Mouse (Mus musculus) spleen, postnatal 36 days (tissue): ENCODE results near the gene Stk39.

Experiments
- DNase-seq, 2 experiments: peaks; one replicate each; pipeline ENCODE4 v3.0.0; 2022; ENCODE audit warnings: low spot score in 2 of 2, mixed read lengths in 1 of 2

Gene Stk39

GRCm38 (mm10) chr2:68471759-68472550 lies at the start of gene Stk39:
TSS of gene Stk39 (minus strand) at chr2:68472268.
- DNase-seq = peak; percentile 37 to 50

DNA sequence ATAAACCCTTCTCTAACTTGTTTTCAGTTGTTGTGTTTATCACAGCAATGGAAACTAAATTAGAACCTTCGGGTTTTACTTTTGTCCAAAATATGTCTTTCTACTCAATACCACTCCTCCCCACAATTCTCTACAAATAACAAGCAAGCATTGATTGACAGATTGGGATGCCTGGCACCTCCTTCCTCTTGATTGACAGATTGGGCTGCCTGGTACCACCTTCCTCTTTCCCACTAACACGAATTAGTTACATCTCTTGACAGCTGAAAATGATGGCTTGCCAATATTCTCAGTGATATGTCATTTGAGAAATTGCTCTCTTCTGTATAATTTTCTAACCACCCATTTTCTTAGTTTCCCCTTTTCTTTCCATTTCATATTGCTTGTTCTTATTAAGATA lies 43.3 kb upstream of the Stk39 start:
- no peak for DNase-seq

DNA sequence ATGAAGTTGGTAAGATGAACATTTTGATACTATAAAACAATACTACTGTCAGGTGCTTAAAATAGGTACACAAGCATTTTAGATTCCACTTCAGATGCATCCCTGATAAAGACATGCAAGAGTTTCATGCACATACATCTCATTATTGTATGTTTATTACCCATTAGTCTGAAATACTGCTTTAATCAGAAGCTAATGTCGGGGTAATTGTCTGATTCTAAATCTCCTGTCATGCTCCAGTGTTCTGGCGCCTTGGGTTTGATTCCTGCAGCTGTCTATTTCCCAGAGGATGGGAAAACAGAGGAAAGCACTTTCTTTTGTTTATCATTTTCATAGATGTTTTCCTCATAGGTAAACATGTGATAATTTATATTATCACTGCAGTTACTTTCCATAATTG lies 31.1 kb upstream of the Stk39 start:
- DNase-seq = no peak

DNA sequence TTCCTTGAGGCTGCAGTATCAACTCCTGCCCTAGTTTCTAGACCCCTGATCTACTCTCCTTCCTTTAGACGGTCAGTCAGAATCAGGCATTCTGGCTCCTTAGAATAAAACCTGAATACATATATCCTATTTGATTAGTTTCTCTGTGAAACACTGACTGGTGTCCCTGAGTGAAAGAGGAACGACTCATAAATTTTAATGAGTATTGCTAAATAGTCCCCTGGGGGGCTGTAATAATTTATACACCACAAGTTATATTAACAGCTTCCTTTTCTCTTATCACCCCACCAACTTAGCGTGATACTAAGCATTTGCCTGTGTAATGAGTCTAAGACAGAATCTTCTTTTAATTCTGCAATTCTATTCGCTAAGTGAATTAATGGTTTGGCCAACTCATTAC lies 30.7 kb upstream of the Stk39 start:
- DNase-seq = no peak

- DNase-seq = no peak
Observed at GRCm38 (mm10) chr2:68502236-68502635, 30.2 kb upstream of the Stk39 start.

- DNase-seq = no peak
Observed at GRCm38 (mm10) chr2:68486275-68486674, 14.2 kb upstream of the Stk39 start.

DNA sequence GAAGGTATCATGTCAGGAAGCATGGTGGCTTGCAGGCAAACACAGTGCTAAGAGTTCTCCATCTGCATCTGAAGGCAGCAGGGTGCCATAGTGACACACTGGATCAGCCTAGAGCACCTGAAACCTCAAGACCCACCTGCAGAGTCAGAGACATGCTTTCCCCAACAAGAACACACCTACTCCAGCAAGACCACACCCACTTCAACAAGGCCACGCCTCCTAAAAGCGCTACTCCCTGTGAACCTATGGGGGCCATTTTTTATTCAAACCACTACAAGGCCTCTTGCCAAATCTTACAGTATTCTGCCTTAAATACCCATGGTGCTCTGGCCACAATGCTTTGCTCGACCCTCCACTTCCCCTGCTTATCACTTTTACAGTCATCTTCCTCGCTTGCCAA lies 13.1 kb upstream of the Stk39 start:
- DNase-seq = no peak

- no peak for DNase-seq
Observed at GRCm38 (mm10) chr2:68482896-68483295, 10.8 kb upstream of the Stk39 start.

- no peak for DNase-seq
Observed at GRCm38 (mm10) chr2:68479823-68480222, 7.8 kb upstream of the Stk39 start.

DNA sequence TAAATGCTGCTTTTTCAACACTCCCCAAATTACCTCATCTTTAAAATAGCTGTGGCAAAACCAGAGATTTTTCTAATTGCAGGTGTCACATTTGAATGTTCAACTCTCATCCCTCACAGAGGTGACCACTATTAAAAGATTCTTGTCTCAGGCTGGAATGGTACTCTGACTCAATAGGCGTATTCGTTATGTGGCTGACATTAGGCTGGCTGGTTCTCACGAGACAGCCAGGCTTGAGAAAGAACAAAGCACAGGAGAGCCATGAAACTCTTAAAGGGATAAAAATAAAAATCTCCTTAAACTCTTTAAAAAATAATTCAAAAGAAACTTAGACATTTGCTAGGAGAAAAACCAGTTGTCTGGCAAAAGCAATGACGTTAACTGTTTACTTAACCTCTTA lies 853 bp upstream of the Stk39 start:
- DNase-seq = no peak

- no peak for DNase-seq
Observed at GRCm38 (mm10) chr2:68472551-68472910, 463 bp upstream of the Stk39 start.

GRCm38 (mm10) chr2:68470891-68471758 lies 943 bp downstream of the Stk39 start:
- DNase-seq = peak in 1 of 2 experiments; percentile 7

- no peak for DNase-seq
Observed at GRCm38 (mm10) chr2:68469491-68469890, 2.6 kb downstream of the Stk39 start.

- DNase-seq = no peak
Observed at GRCm38 (mm10) chr2:68468698-68469097, 3.4 kb downstream of the Stk39 start.

GRCm38 (mm10) chr2:68468259-68468658 lies 3.8 kb downstream of the Stk39 start:
- DNase-seq = no peak

DNA sequence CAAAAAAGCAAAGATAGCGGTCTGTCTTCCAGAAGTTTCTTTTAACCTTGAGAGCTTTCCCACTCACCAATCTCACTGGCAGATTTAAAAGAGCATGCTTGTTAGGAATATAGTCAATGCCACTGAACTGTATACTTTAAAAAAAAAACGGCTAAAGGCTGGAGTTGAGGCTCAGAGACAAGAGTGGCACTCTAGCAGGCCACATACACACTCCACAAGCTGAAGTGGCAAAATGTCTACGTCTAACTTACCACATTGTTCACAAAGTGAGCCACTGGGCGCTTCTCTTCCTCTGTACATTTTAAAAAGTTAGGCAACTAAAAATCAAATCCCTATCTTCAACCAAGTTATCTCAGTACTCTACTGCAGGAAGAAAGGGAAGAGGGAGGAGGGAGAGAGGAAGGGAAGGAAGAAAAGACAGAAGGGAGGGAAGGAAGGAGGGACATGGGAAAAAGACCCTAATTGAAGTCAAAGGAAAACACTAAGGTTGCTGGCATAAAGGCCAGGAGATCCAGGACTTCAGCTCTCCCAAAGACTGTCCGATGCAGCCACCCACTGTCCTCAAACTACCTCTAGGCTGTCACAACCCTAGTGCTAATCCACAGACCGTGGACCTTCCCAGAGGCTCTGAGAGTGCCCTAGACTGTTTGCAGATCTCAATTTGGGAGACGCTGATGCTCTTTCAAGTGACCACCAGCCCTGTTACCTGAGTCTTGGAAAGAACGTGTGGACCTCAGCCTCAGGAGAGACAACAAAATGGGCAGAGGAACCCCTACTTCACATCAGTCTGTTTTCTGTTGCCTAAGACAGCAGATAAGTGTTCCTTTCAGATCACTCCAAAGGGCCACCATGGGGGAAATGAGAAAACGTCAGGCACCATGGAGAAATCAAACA lies 4.7 kb downstream of the Stk39 start:
- DNase-seq = no peak

DNA sequence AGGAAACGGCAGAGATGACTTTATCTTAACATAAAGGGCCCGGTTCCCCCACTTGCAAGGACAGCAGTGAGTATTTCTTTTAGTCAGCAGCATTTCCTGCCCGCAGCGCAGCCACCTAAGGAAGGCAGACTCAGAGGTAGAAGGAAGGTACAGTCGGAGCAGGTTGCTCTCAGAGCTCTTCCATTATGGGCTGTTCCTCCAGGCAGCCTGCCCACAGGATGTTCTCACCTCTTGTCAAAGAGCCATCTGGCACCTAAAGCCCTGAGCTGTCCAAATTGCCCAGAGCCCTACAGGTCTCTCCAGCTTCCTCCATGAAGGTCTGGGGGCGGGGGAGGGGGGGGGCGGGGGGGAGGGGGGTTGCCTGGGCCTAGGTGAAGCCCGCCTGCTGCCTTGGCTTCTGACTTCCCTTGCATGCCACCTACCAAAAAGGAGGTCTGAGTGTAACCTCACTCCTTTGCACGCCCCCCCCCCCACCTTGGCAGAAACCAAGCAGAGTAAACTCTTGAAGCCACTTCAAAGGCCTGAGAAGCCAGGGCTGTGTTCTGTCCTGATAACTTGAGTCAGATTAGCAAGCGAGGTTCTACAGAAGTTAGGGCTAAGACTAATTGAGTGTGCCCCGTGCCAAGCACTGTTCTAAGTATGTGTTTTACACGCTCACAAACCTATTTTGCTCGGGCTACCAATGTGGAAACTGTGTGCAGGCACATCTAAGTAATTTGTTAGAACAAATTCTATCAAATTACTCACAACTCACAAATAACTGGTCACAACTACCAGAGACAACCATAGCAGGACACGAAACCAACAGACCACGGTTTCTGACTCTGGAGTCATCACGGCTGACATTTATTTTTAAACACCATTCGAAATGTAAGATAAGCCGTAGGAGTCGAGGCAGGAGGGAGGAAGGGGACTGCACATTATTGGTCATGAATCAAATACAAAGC lies 5.7 kb downstream of the Stk39 start:
- peak; percentile 21 to 40 for DNase-seq

DNA sequence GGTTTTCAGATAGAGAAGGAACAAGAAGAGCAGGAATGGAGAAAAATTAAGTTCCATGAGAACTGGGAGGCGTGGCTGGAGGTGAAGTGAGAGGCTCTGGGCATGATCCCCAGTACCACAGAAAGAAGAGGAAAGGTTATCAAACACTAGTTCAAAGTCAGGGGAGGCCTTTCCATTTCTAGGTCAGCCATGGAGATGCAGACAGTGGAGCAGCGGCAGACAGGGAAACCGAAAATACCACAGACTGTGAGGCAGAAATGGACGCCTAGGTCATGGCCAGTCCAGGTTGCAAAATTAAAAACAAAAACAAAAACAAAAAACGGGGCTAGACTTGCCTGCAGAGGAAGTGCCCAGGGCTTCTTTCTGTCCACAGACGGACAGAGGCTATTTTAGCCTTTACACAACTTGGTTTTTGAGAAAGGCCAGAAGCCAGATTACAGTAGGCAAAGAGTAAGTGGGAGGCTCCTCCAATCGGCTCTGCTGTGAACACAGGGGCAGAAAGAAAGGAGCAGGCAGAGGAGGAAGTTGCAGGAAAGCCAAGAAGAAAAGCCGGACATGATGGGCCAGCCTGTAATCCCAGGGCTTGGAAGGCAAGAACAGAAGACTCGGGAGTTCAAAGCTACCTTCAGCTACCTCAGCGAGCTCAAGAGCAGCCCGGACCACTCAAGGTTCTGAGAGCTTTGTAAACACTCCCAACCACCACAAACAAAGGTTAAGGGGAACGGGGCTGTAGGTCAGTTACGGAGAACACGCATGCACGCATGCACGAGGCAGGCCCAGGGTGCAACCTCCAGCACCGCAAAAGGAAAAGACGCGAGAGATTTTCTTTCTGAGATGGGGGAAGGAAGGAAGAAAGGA lies 6.6 kb downstream of the Stk39 start:
- no peak for DNase-seq

GRCm38 (mm10) chr2:68464456-68464855 lies 7.6 kb downstream of the Stk39 start:
- DNase-seq = no peak

DNA sequence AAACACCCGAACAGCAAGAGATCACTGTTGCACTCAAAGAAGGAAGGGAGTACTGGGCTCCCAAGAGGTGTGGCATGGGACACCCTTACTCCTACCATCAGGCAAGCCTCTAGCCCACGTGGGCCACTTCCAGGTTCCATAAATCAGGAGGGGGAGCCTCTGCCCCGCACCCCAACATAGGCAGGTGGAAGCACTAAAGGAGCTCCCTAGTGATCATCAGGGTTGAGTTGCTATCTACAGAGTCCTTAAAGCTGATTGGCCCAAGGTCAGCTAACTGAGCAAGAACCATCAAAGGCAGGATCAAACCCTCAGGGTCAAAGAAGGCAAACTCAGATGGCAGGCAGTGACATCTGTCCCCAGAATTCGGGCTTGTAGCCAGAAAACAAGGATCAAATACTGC lies 8.3 kb downstream of the Stk39 start:
- DNase-seq = no peak
